Mouse (Mus musculus) thymus, adult 2 months (tissue): ENCODE measurements around the gene Selp. TPM values are rescaled to one million over a fixed set of nuclear protein-coding genes. Genes with fewer than 3 reads are reported as not detected.

Experiments used
- DNase-seq: peaks from one replicate; pipeline ENCODE4 v3.0.0; 2021
- H3K27ac ChIP-seq: fragments of 200-500 bp; 2 replicates; pipeline ENCODE4 v1.5.1; 2012; ENCODE audit warnings: low read length, control low read depth; ENCODE audit not compliant: control insufficient read depth, insufficient read depth
- H3K27me3 ChIP-seq: fragments of 200-500 bp; 2 replicates; pipeline ENCODE4 v1.6.1; 2012; ENCODE audit warnings: mild to moderate bottlenecking, low read length, moderate library complexity, mixed read lengths; ENCODE audit not compliant: control insufficient read depth, insufficient read depth
- H3K36me3 ChIP-seq: fragments of 200-500 bp; 2 replicates; pipeline ENCODE4 v1.6.1; 2012; ENCODE audit warnings: mild to moderate bottlenecking, low read length, moderate library complexity; ENCODE audit not compliant: control insufficient read depth, insufficient read depth
- H3K4me1 ChIP-seq: fragments of 200-500 bp; replicated peaks from 2 replicates; pipeline ENCODE4 v1.6.1; 2012; ENCODE audit warnings: low read length; ENCODE audit not compliant: control insufficient read depth, insufficient read depth
- H3K4me3 ChIP-seq: fragments of 200-500 bp; 2 replicates; pipeline ENCODE4 v1.5.1; 2012; ENCODE audit warnings: mild to moderate bottlenecking, low read length, control low read depth, moderate library complexity; ENCODE audit not compliant: control insufficient read depth, insufficient read depth
- CTCF ChIP-seq: fragments of 200-500 bp; IDR thresholded peaks from 2 replicates; pipeline ENCODE4 v1.5.1; 2012; ENCODE audit warnings: mild to moderate bottlenecking, control low read depth, low read length, moderate library complexity, borderline replicate concordance; ENCODE audit not compliant: control insufficient read depth, poor library complexity, insufficient read depth; ENCODE audit errors: extremely low read depth
- POLR2A ChIP-seq: fragments of 200-500 bp; IDR thresholded peaks from 2 replicates; pipeline ENCODE4 v1.6.1; 2012; ENCODE audit warnings: mild to moderate bottlenecking, low read length, control low read depth, moderate library complexity; ENCODE audit not compliant: control insufficient read depth, poor library complexity, insufficient read depth; ENCODE audit errors: extremely low read depth
- WGBS: fragments of 180-500 bp; shearing (Covaris S2); methylation state at CpG from one replicate; pipeline ENCODE4 v1.1.7; 2018; 5-methylcytosine and 5-hydroxymethylcytosine counted together
- polyA plus RNA-seq: library from polyadenylated mRNA; depleted of rRNA; stranded (reverse); fragments of >200 nt; gene quantifications from 2 replicates; pipeline ENCODE4 v1.2.3, GENCODE M21; 2012

The Selp gene
- polyA plus RNA-seq, 1 experiment: 2.8 TPM

- Histone ChIP-seq H3K27ac (no peak overlapping the region), H3K36me3 (no peaks in the 10 kb centered on the region), H3K27me3 (no peaks in the 10 kb centered on the region), H3K4me3 (no peak overlapping the region), H3K4me1 (peaks cover 1% of the 10 kb centered on the region)
- TF ChIP-seq POLR2A (no peak), CTCF (no peak)
- 87% methylated on average over 3 of the region's 3 CpGs for WGBS
- DNase-seq: no peak
Measured at GRCm38 (mm10) chr1:164130013-164130412, 14.9 kb downstream of the Selp start.

- 98% methylated on average over 1 of the region's 1 CpGs for WGBS
- Histone ChIP-seq H3K4me3 (no peak overlapping the region), H3K27ac (no peak overlapping the region), H3K4me1 (peaks cover 19% of the 10 kb centered on the region), H3K27me3 (no peaks in the 10 kb centered on the region), H3K36me3 (no peaks in the 10 kb centered on the region)
- no peak for DNase-seq
- TF ChIP-seq POLR2A (no peak), CTCF (no peak)
Measured at GRCm38 (mm10) chr1:164132609-164133008, 17.5 kb downstream of the Selp start.

GRCm38 (mm10) chr1:164134101-164134500 lies 19.0 kb downstream of the Selp start:
- 86% methylated on average over 6 of the region's 6 CpGs for WGBS
- TF ChIP-seq CTCF (no peak), POLR2A (no peak)

GRCm38 (mm10) chr1:164135360-164135759 lies 20.3 kb downstream of the Selp start:
- Histone ChIP-seq H3K4me1 (peaks cover 22% of the 10 kb centered on the region), H3K27me3 (no peaks in the 10 kb centered on the region), H3K27ac (peak overlapping the region; percentile 46), H3K36me3 (no peaks in the 10 kb centered on the region), H3K4me3 (no peak overlapping the region)
- DNase-seq: peak; percentile 42
- TF ChIP-seq CTCF (no peak), POLR2A (no peak)
- 5% methylated on average over 5 of the region's 5 CpGs for WGBS

More at GRCm38 (mm10) chr1:164134101-164134500, 19.0 kb downstream of the Selp start:
- H3K36me3 ChIP-seq: no peaks in the 10 kb centered on the region
- no peak for DNase-seq
- no peaks in the 10 kb centered on the region for H3K27me3 ChIP-seq
- H3K4me1 ChIP-seq: peaks cover 22% of the 10 kb centered on the region
- no peak overlapping the region for H3K4me3 ChIP-seq
- no peak overlapping the region for H3K27ac ChIP-seq

GRCm38 (mm10) chr1:164135960-164136359 lies 20.9 kb downstream of the Selp start:
- DNase-seq: peak; percentile 35
- Histone ChIP-seq H3K36me3 (no peaks in the 10 kb centered on the region), H3K27me3 (no peaks in the 10 kb centered on the region), H3K4me1 (peaks cover 22% of the 10 kb centered on the region), H3K4me3 (no peak overlapping the region), H3K27ac (no peak overlapping the region; the same call in 1 of the 2 replicates)
- no peak for TF ChIP-seq CTCF
- no peak for TF ChIP-seq POLR2A
- 7% methylated on average over 11 of the region's 11 CpGs for WGBS

GRCm38 (mm10) chr1:164136636-164137035 lies 21.6 kb downstream of the Selp start:
- TF ChIP-seq CTCF (no peak), POLR2A (no peak)

GRCm38 (mm10) chr1:164138365-164139130 lies 23.5 kb downstream of the Selp start:
- no peaks in the 10 kb centered on the region for H3K36me3 ChIP-seq
- WGBS: under 1% methylated on average over 5 of the region's 5 CpGs
- peak; percentile 88 for DNase-seq
- TF ChIP-seq CTCF (peak; percentile 80; the same call in 1 of the 2 replicates), POLR2A (no peak)
- no peak overlapping the region for H3K27ac ChIP-seq
- H3K4me3 ChIP-seq: no peak overlapping the region
- H3K4me1 ChIP-seq: peaks cover 22% of the 10 kb centered on the region
- no peaks in the 10 kb centered on the region for H3K27me3 ChIP-seq

More at GRCm38 (mm10) chr1:164136636-164137035, 21.6 kb downstream of the Selp start:
- Histone ChIP-seq H3K4me1 (peaks cover 22% of the 10 kb centered on the region), H3K27ac (no peak overlapping the region), H3K36me3 (no peaks in the 10 kb centered on the region), H3K4me3 (no peak overlapping the region), H3K27me3 (no peaks in the 10 kb centered on the region)
- DNase-seq: no peak
- 67% methylated on average over 6 of the region's 6 CpGs for WGBS
